Mouse (Mus musculus): ENCODE data around the gene Rcn3.
A peak's percentile ranks its signal among the peaks of the same experiment; 100 is the strongest.
"Not testable (repeated sequence)": the region's sequence is repeated elsewhere in the genome, so short reads cannot be mapped to it uniquely, and the experiment has no call there.

The Rcn3 gene

DNA sequence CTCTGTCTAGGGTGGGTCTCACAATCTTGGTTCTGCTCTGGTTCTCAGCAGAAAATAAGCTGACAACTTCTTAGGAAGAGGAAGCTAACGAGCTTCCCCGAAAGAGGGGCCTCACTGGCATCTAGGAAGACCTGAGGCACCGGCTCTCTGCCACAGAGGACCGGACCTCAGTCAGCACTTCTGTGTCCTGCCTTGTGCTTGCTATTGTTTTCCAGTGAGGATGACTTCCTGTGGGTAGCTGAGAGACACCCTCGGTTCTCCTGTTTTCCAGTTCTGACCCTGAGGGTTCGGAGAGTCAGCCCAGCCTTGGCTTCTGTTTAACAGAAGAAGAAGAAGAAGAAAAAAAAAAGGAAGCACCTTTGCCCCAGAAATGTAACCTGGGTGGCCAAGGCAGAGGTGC is 5.5 kb upstream of the Rcn3 start:
- no peak for DNase-seq (ENCODE audit: low read depth)

DNA sequence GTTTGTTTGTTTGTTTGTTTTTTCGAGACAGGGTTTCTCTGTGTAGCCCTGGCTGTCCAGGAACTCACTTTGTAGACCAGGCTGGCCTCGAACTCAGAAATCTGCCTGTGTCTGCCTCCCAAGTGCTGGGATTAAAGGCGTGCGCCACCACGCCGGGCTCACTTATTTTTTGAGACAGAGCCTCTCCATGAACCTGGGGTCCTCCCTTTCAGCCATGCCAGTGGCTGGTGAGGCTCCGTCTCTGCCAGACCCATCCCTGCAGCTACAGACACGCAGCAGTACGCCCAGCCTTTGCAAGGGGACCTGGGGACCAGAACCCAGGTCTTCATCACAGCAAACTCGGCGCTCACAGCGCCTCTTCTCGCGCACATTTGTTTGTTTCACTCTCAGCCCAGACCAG is 3.9 kb upstream of the Rcn3 start:
- DNase-seq (ENCODE audit: low read depth): not testable (repeated sequence)

DNA sequence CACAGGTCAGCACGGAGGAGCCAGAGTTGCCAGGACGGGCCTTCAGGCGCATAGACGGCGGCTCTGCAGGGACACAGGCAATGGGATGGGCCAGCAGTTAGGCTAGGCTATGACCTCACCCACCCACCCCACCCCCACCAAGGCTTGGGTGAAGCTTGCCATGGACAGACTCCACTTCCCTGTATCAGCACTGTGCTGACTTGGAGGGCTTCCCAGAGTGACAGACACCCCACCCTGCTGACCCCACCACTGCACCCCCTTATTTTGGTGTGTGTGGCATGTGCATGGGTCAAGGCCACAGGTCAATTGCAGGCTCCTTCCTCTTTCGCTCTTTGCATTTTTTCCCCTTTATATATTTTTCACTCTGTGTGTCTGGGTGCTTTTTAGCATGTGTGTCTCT is 3.3 kb upstream of the Rcn3 start:
- DNase-seq (ENCODE audit: low read depth): no peak

DNA sequence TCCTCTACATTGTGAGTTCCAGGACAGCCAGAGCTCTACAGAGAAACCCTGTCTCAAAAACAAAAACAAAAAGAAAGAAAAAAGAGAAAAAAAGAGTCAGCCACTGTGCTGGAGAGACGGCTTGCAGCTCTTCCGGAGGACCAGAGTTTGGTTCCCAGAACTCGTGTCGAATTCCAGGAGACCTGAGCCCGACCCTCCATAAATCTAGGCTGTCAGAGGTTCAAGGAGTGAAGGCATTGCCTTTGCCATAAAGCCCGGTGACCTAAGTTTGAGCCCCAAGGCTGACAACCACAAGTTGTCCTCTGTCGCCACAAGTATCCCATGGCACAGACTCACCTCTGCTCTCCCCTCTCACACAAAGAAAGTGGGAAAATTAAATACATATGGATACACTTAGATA is 2.1 kb upstream of the Rcn3 start:
- no peak for DNase-seq (ENCODE audit: low read depth)

DNA sequence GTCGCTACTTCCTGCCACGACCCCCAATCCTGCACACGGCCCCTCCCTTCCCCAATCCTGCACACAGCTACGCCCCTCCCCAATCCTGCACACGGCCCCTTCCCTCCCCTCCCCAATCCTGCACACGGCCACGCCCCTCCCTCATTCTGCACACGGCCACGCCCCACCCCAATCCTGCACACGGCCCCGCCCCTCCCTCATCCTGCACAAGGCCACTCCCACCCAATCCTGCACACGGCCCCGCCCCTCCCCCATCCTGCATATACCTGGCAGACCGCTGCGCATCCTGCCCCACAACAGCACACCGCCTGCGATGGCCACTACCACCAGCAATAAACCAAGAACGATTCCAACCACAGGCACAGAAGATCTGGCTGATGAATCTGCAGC is 1.5 kb upstream of the Rcn3 start:
- DNase-seq (ENCODE audit: low read depth): no peak

DNA sequence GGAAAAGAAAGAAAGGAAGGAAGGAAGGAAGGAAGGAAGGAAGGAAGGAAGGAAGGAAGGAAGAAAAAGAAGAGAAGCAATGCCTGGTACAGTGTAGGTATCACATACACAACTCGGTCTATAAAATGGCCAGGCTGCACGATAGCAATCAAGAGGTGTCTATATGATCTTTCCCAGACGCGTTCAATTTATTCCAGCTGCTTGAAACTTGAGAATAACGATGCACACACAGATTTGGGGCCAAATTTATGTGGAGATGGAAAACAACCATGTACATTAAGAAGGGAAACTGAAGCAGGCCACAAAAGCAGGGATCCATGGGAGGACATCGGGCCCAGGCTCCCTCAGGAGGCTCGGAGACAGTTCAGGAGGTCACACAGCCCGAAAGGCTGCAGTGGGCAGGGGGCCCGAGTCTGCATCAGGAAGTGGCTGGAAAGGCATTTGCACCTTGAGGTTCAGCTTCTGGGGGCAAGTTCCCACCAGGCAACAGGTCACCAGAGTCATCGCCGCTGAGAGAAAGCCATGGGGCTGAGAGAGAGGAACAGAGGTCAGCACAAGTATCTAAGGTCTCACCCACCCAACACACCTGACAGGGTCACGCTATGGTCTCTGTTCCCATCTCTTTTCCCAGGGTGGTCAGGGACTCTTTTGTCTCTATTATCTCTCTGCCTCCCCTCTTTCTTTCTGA is 951 bp upstream of the Rcn3 start:
- no peak for DNase-seq (ENCODE audit: low read depth)

DNA sequence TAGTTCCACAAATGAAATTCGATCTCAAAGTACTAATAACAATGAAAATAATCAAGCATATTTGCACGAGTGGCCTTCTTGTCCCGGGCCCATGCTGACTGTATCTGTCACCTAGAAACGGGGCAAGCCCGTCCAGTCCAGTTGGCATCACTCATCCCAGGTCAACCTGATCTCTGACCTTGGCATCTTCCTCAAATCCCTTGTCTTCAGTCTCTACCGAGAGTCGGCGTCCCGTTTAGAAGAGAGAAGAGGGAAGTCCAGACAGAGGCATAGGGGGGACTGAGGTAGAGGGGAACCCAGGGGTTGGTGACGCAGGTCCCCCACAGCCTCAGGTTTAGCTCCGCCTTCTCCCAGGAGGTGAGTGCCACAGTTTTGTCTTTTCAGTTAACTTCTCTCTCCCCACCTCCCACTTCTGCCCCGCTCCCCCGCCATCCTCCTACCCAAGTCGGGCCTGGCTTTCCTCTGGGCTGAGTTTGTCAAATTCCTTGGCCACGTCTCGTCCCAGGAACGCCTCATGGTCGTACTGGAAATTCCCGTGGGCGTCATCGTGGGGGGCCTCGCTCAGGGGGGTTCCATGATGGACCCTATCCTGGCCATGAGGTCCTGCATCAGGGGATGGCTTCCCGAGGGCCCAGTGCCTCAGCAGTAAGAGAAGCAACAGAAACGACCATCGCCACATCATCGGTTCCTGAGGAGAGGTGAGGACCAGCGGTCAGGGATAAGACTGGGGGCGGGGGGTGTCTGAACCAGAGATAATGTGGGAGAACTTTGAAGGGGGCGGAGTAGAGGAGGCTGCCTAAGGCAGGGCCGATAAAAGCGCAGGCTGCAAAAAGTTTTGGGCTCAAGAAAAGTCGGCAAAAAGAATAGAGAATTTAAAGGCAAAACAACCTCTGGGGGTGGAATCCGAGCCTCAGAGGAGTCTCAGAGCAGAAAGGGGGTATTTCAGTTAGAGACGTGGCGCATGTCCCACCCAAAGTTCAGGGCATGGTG is 725 bp downstream of the Rcn3 start:
- DNase-seq (ENCODE audit: low read depth): no peak

DNA sequence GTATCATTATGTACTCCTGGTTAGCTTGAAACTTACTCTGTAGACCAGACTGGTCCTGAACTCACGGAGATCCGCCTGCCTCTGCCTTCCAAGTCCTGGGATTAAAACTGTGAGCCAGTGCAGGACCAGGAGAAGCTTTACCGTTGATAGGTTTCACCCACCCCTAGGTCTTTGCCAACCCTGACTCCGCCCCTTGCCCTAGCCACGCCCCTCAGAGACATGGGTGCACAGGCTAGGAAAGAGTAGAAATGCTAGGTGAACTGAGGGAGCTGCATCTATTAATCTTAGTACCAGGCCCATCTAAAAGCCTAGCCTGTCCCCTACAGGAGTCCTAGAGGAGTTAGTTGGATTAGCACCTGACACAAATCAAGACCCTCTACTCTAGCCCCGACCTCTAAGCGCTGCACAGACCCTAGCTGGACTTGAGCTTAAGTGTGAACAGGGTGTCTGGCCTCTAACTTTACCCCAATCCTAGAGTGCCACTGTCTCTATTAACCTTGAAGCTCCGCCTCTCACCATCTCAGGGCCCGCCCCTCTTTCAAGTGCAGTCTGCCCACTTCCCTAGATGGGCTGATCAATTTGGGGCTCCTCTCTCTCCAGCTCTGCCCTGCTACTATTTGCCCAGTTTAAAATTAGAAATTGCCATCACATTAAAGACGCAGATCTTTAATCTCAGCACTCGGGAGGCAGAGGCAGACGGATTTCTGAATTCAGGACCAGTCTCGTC is 1.6 kb downstream of the Rcn3 start:
- no peak for DNase-seq (ENCODE audit: low read depth)

DNA sequence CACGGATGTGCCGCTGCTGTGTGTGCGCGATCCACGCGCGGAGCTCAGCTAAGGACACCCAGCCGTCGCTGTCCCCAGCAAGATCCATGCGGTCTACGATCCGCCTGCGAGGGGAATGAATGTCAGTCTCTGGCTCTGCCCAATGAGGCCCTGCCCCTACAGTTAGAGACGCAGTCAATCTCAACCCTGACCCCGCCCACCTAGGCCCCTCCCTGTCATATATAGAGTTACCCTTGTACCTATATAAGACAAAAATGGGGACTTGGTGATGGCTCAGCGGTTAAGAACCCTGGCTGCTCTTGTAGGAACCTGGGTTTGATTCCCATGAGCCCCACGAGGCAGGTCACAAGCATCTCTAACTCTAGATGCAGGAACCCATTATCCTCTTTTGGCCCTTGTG is 3.4 kb downstream of the Rcn3 start:
- DNase-seq (ENCODE audit: low read depth): no peak

DNA sequence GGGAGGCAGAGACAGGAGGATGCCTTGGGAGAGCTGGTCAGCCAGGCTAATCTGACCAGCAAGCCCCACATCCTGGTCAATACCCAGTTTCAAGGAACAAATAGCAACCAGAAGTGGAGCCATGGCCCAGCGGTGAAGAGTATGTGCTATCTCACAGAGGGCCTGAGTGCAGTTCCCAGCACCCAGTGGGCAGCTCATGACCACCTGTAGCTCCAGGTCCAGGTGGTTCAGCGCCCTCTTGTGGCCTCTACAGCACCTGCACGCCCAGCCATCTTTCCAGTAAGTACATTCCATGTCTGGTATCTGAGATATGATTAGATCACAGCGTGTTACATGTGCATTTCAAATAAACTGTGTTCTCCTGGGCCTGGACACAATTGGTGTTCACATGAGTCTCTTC is 5.9 kb downstream of the Rcn3 start:
- DNase-seq (ENCODE audit: low read depth): no peak

DNA sequence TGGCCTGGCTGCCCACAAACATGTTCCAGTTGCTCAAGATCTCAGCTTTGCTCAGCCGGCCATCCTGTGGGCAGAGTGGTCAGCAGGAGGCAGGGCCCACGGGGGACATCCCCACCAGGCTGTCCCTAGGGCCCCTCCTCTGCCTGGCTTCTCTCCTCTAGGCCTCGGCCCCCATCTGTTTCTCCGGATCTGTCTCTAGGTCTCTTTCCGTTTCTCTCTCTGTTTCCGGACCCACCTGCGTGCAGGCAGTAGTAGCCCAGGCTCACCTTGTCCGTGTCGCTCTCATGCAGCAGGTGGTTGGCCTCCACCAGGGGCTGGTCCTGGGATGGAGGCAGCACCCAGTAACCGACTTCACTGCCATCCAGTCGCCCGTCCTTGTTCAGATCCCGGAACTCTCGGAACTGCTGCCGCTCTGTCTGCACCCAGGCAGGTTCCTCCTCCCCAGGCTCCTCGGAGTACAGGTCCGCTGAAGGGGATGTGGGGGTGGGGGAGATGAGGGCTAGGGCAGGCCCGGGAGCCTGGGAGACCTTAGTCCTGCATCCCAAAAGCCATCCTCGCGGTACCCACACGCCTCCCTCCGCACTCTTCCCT is 8.6 kb downstream of the Rcn3 start:
- DNase-seq (ENCODE audit: low read depth): no peak

DNA sequence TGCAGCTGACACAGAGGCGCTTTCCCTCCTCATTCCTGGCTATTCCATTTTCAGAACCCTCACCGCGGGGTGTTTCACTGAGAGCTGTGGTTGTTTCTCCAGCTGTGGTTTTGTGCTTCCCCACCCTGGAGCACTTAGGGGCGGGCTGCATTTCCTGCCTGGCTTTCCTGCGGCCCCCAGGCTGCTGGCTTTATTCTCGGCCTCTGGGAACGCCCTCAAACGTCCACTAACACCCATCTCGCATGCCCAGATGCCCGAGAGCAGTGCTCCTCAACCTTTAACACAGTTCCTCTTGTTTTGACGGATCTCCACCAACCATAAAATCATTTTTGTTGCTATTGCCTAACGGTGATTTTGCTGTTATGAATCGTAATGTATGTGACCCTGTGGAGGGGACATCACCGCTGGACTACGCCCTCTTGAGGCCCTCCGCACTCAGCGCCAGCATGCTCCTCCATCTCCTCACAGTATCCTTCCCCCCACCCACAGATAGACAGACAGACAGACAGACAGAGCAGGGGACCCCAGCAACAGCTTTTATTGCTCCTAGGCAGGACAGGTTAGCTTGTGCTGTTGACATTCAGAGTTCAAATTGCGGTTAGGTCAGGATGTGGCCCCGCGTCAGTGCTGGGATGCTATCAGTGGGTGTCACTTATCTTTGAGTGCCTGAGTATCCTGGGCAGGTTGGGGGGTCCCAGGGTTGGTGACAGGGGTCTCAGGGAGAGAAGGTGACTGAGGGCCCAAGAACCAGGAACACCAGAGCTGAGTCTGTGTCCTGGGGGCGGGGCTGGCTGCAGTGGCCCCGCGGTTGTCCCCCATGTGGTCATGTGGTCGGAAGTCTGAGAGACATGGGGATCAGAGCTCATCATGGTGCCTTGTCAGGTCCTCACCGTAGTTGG is 9.4 kb downstream of the Rcn3 start:
- DNase-seq (ENCODE audit: low read depth): peak; percentile 76

DNA sequence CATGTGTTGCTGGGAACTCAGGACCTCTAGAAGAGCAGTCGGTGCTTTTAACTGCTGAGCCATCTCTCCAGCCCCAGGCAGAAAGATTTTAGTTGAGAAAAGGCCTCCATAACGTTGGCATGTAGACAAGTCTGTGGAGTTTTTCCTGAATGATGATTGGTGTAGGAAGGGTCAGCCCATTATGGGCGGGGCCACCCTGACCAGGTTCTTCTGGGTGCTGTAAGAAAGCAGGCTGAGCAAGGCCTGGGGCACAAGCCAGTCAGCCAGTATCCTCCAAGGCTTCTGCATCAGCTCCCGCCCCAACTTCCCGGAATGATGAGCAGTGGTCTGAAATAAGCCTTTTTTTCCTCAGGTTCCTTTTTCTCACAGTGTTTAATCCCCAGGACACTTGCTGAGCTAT is 11.0 kb downstream of the Rcn3 start:
- DNase-seq (ENCODE audit: low read depth): no peak

DNA sequence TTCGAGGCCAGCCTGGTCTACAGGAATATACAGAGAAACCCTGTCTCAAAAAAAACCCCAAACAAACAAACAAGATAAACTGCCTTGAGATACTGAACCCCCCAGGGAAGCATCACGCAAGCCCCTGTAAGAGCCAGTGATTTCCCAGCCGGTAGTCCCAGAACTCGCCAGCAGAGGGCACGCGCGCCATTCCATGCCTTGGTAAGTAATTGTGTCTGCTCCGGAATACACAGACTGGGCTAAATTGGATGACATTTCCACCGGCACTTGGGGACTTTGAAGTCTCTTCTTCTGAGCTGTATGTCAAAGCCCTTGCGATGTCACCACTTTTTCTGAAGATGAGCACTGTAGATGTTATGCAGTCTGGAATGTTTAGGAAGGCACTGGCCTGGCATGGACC is 12.2 kb downstream of the Rcn3 start:
- peak; percentile 95 for DNase-seq (ENCODE audit: low read depth)

DNA sequence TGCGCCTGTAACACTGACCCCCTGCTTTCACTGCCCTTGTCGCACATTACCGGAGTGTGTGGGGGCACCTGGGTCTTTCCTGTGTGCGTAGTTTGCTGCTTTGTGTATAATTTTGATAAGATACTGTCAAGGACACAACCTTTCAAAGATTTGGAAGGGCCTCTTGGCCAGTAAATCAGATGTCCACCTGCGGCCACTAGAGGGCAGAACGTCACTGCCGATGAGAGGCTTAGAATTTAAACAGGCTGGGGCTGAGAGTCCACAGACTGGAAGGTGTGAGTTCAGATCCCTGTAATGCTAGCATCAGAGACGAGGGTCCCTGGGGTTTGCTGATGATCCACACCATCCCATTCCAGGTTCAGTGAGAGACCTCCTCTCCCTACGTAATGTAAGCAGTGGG is 13.5 kb downstream of the Rcn3 start:
- DNase-seq (ENCODE audit: low read depth): peak; percentile 87

DNA sequence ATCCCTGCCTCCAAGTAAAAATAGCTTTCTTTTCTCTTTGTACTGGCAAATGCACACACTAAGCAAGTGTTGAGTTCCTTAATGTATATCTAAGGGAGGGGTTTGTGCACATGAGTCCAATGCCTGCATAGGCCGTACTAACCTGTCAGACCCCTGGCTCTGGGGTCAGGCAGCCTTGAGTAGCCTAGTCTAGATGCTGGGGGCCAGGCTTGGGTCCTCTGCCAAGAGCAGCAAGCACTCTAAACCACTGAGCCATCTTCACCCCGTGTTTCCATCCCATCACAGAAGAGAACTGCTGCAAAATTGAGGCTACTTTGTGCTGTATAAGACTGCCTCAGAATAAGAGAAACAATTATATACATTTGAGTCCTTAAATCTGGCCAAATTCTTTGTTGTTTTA is 14.2 kb downstream of the Rcn3 start:
- DNase-seq (ENCODE audit: low read depth): no peak

DNA sequence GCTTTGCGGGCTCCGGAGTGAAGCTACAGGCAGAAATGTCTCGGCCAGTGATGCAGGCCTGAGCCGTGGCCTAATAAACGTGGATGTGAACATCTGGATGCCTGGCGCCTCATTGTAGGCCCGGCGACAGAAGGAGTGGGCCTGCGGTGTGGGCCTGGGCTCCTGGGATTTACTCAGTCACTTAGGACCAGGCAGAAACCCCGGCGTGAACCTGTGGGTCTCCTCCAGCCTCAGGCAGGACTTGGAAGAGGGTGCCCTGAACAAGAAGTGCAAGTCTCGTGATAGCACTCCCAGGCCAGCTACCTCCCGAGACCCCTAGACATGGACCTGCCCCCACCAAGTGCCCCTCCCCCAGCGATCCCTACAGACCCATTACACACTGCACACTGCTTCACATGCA is 14.7 kb downstream of the Rcn3 start:
- DNase-seq (ENCODE audit: low read depth): no peak

DNA sequence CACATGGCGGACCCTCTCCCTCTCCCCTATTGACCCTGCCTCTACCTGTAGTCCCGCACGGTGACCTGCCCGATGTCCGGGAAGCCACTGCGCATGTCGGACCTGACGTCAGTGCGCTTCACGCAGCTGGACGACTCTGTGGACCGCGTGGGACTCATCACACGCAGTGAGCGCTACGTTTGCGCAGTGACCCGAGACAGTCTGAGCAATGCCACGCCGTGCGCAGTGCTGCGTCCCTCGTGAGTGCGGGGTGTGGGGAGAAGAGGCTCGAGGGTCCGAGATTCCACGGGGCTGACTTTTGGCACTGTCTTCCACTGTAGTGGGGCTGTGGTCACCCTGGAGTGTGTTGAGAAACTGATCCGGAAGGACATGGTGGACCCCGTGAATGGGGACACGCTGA is 15.5 kb downstream of the Rcn3 start:
- no peak for DNase-seq (ENCODE audit: low read depth)

DNA sequence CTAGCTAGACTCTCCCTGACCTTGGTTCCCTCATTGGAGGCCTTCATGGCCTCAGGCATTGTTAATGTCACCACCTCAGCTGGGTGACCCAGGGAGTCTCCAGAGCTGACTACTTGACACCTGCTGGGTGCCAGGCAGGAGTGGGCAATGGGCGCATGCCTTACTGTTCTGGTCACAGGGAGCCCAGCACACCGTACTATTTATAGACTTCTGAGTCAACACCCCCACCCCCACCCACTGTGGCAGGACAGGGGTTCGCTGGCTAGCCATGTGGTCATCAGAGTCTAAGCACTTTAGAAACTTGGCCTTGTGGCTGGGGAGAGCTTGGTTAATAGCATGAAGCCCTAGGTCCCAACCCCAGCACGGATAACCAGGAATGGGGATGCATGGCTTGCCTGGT is 16.6 kb downstream of the Rcn3 start:
- DNase-seq (ENCODE audit: low read depth): no peak

DNA sequence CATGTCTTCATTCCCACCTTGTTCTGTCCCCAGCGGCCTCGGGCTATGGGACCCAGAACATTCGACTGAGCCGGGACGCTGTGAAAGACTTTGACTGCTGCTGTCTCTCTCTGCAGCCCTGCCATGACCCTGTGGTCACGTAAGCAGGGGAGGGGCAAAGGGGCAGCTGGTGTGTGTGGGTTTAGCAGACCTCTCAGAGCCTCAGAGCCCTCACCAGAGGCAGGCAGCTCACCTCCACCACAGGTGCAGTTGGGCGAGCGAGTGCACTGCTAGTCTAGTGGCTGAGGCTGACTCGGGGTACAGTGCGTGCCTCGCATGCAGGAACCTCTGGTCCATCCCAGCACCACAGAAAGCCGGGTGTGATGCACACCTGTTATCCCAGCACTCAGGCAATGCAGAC is 18.1 kb downstream of the Rcn3 start:
- no peak for DNase-seq (ENCODE audit: low read depth)

DNA sequence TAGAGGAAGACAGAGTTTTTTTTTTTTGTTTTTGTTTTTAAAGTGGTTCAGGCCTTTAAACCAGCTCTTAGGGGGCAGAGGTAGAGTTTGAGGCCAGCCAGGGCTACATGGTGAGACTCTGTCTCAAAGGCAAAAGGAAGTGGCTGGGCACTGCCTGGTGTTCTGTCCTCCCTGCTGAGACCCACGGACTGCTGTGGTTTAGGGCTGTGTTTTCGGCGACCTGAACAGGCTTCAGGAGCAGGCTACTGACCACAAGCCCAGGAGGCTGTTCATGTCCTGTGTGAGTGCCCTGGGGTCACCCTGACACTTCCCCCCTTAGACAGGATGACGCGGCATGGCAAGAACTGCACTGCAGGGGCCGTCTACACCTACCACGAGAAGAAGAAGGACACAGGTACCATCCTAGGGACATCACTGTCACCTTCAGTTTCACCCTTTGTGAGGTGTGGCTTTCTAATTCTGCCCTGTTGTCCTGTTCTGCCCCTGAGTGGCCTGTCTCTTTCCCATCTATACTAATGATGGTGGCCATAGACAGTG is 18.8 kb downstream of the Rcn3 start:
- DNase-seq (ENCODE audit: low read depth): no peak
